Mouse (Mus musculus): ENCODE data around the gene Vrtn.

DNA sequence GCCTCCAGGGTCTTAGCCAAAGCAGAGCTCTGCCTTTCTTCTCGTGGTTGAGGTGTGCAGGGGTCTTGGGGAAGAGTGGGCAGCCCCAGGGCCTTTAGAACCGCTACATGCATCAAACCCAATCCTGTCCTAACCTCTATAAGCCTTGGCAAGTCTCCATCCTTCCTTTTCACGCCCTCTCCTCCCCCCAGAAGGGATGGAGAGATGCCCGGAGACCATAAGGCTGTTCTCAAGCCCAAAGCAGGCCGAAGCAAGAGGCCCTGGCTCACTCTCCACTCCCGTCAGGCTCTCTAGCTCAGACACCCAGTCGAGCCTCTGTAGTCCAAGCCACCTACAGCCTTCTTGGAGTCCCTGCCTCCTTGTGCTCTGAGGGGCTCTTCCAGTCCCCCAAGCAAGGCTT lies 43.8 kb downstream of the Vrtn start:
- TF ChIP-seq CTCF (IDR thresholded peaks at IDR 0.05; ENCODE audit: control insufficient read depth, insufficient read depth, low read length) (no peak), POLR2A (IDR thresholded peaks at IDR 0.05; ENCODE audit: borderline replicate concordance, control insufficient read depth, low read depth, low read length) (no peak)

Data from bone marrow, adult 2 months (tissue).